Mouse (Mus musculus) hindbrain, postnatal 0 days (tissue): ENCODE measurements at regions not wholly inside any gene's neighbourhood (a gene's known extent, or its start where the extent isn't known, plus 50 kb on each side); places are given as distances from the start of the nearest gene placed in this dataset.
A peak's percentile ranks its signal among the peaks of the same experiment; 100 is the strongest.

ENCODE experiments used
- ATAC-seq: fragments of 200-750 bp; cut with Nextera tagmentation; 2 replicates; pipeline ENCODE4 v1.8.0; 2017; ENCODE audit warnings: mild to moderate bottlenecking, moderate TSS enrichment, moderate library complexity
- DNase-seq: peaks from one replicate; pipeline ENCODE4 v3.0.0-alpha.2; 2015; ENCODE audit warnings: low spot score
- H3K27ac ChIP-seq: fragments of 300-500 bp; sonication (generic); 2 replicates; pipeline ENCODE4 v1.5.1; 2014; ENCODE audit warnings: mild to moderate bottlenecking
- H3K27me3 ChIP-seq: fragments of 300-500 bp; sonication (generic); 2 replicates; pipeline ENCODE4 v1.6.1; 2014; ENCODE audit warnings: low read length, mixed read lengths; ENCODE audit not compliant: insufficient read depth
- H3K36me3 ChIP-seq: fragments of 300-500 bp; sonication (generic); 2 replicates; pipeline ENCODE4 v1.6.1; 2014; ENCODE audit warnings: low read length, mixed read lengths; ENCODE audit not compliant: insufficient read depth
- H3K4me1 ChIP-seq: fragments of 300-500 bp; sonication (generic); 2 replicates; pipeline ENCODE4 v1.6.1; 2014; ENCODE audit warnings: antibody characterized with exemption, low read length, mixed read lengths; ENCODE audit not compliant: insufficient read depth
- H3K4me2 ChIP-seq: fragments of 300-500 bp; sonication (generic); 2 replicates; pipeline ENCODE4 v1.6.1; 2014; ENCODE audit warnings: low read depth, mild to moderate bottlenecking, low read length, moderate library complexity, mixed read lengths
- H3K4me3 ChIP-seq: fragments of 300-500 bp; sonication (generic); 2 replicates; pipeline ENCODE4 v1.5.1; 2014; ENCODE audit warnings: low read length
- H3K9ac ChIP-seq: fragments of 300-500 bp; sonication (generic); replicated peaks from 2 replicates; pipeline ENCODE4 v1.6.1; 2014; ENCODE audit warnings: mild to moderate bottlenecking, low read length, moderate library complexity, mixed read lengths
- H3K9me3 ChIP-seq: fragments of 300-500 bp; sonication (generic); 2 replicates; pipeline ENCODE4 v1.6.1; 2016; ENCODE audit warnings: low read length, mixed read lengths
- CTCF ChIP-seq: IDR thresholded peaks from 2 replicates; pipeline ENCODE4 v1.5.1; 2016; ENCODE audit warnings: antibody characterized with exemption, control low read depth, low read depth
- WGBS: fragments of 180-500 bp; shearing (Covaris S2); extraction: QIAGEN DNeasy Blood & Tissue Kit; methylation state at CpG from one replicate; pipeline ENCODE4 v1.1.7; 2014; 5-methylcytosine and 5-hydroxymethylcytosine counted together

- DNase-seq, result no peak
Measured at GRCm38 (mm10) chr6:13523463-13524202, 84.3 kb downstream of the Tmem168 start.

GRCm38 (mm10) chr6:13514126-13514525, 93.8 kb downstream of the Tmem168 start:
- WGBS, result 81% methylated on average over 3 of the region's 3 CpGs
- Histone ChIP-seq H3K27ac (no peak overlapping the region), H3K4me3 (no peak overlapping the region), H3K36me3 (no peaks in the 10 kb centered on the region), H3K9me3 (no peaks in the 10 kb centered on the region), H3K27me3 (no peaks in the 10 kb centered on the region), H3K4me2 (no peak overlapping the region), H3K9ac (no peak overlapping the region), H3K4me1 (no peaks in the 10 kb centered on the region)
- DNase-seq (no peak), ATAC-seq (no peak)
- TF ChIP-seq CTCF, result no peak

More at GRCm38 (mm10) chr6:13523463-13524202, 84.3 kb downstream of the Tmem168 start:
- H3K4me1 ChIP-seq, result no peaks in the 10 kb centered on the region
- no peak overlapping the region for H3K9ac ChIP-seq
- no peak overlapping the region for H3K4me3 ChIP-seq
- TF ChIP-seq CTCF, result no peak
- H3K27me3 ChIP-seq, result no peaks in the 10 kb centered on the region
- ATAC-seq, result no peak
- no peaks in the 10 kb centered on the region for H3K9me3 ChIP-seq
- H3K27ac ChIP-seq, result no peak overlapping the region
- WGBS, result 74% methylated on average over 8 of the region's 8 CpGs
- no peaks in the 10 kb centered on the region for H3K36me3 ChIP-seq
- no peak overlapping the region for H3K4me2 ChIP-seq

- Histone ChIP-seq H3K27me3 (no peaks in the 10 kb centered on the region), H3K9ac (no peak overlapping the region), H3K4me2 (no peak overlapping the region), H3K27ac (no peak overlapping the region), H3K36me3 (no peaks in the 10 kb centered on the region), H3K9me3 (no peaks in the 10 kb centered on the region), H3K4me3 (no peak overlapping the region), H3K4me1 (no peaks in the 10 kb centered on the region)
- TF ChIP-seq CTCF, result no peak
- DNase-seq, result no peak
- 81% methylated on average over 5 of the region's 5 CpGs for WGBS
- no peak for ATAC-seq
Measured at GRCm38 (mm10) chr6:13476493-13477129, 131.3 kb downstream of the Tmem168 start.

- ATAC-seq, result no peak
- no peak for TF ChIP-seq CTCF
- Histone ChIP-seq H3K4me2 (no peak overlapping the region), H3K27me3 (no peaks in the 10 kb centered on the region), H3K36me3 (no peaks in the 10 kb centered on the region), H3K4me3 (no peak overlapping the region), H3K9ac (no peak overlapping the region), H3K4me1 (no peaks in the 10 kb centered on the region), H3K9me3 (no peaks in the 10 kb centered on the region), H3K27ac (no peak overlapping the region)
- 66% methylated on average over 3 of the region's 3 CpGs for WGBS
- DNase-seq, result no peak
Measured at GRCm38 (mm10) chr6:13449160-13449787, 158.6 kb downstream of the Tmem168 start.

- ATAC-seq (no peak), DNase-seq (no peak)
- H3K9ac ChIP-seq, result no peak overlapping the region
- no peaks in the 10 kb centered on the region for H3K36me3 ChIP-seq
- no peaks in the 10 kb centered on the region for H3K4me1 ChIP-seq
- H3K9me3 ChIP-seq, result no peaks in the 10 kb centered on the region
- no peak overlapping the region for H3K4me3 ChIP-seq
- H3K27me3 ChIP-seq, result no peaks in the 10 kb centered on the region
- H3K4me2 ChIP-seq, result no peak overlapping the region
- H3K27ac ChIP-seq, result no peak overlapping the region
- TF ChIP-seq CTCF, result peak; percentile 49
Measured at GRCm38 (mm10) chr6:13413768-13414167, 189.0 kb upstream of the Vwde start.

- Histone ChIP-seq H3K27me3 (no peaks in the 10 kb centered on the region), H3K4me3 (no peak overlapping the region), H3K4me2 (no peak overlapping the region), H3K9ac (no peak overlapping the region), H3K27ac (no peak overlapping the region), H3K4me1 (no peaks in the 10 kb centered on the region), H3K9me3 (no peaks in the 10 kb centered on the region), H3K36me3 (no peaks in the 10 kb centered on the region)
- no peak for ATAC-seq
- no peak for DNase-seq
- 93% methylated on average over 3 of the region's 3 CpGs for WGBS
- TF ChIP-seq CTCF, result no peak
Measured at GRCm38 (mm10) chr6:13413092-13413491, 188.3 kb upstream of the Vwde start.

GRCm38 (mm10) chr6:13384469-13384868, 159.7 kb upstream of the Vwde start:
- WGBS, result 97% methylated on average over 1 of the region's 1 CpGs
- DNase-seq, result no peak

More at GRCm38 (mm10) chr6:13384469-13384868, 159.7 kb upstream of the Vwde start:
- Histone ChIP-seq H3K9me3 (no peaks in the 10 kb centered on the region), H3K9ac (no peak overlapping the region), H3K4me2 (no peak overlapping the region), H3K4me1 (no peaks in the 10 kb centered on the region), H3K27ac (no peak overlapping the region), H3K36me3 (no peaks in the 10 kb centered on the region), H3K4me3 (no peak overlapping the region), H3K27me3 (no peaks in the 10 kb centered on the region)
- TF ChIP-seq CTCF, result no peak
- no peak for ATAC-seq
